Mouse (Mus musculus) WW6 (cell line): ENCODE results near the gene Zfp770.

Experiments used
- DNase-seq: peaks from one replicate; pipeline ENCODE4 v3.0.0-alpha.2; 2013; ENCODE audit warnings: low read depth, low spot score

The Zfp770 gene

GRCm38 (mm10) chr2:114143842-114144241, 57.4 kb downstream of the Zfp770 start:
- DNase-seq, result no peak
